Mouse (Mus musculus) forebrain, embryonic 16.5 days (tissue): ENCODE measurements around the gene Fbxo6. TPM values are rescaled to one million over a fixed set of nuclear protein-coding genes. Genes with fewer than 3 reads are reported as not detected.

Experiments used
- ATAC-seq: fragments of 200-750 bp; cut with Nextera tagmentation; 2 replicates; pipeline ENCODE4 v1.8.0; 2017; ENCODE audit warnings: mild to moderate bottlenecking, moderate library complexity
- H3K27ac ChIP-seq: fragments of 300-500 bp; sonication (generic); 2 replicates; pipeline ENCODE4 v1.5.1; 2014; ENCODE audit warnings: low read length, control low read depth
- H3K27me3 ChIP-seq: fragments of 300-500 bp; sonication (generic); replicated peaks from 2 replicates; pipeline ENCODE4 v1.6.1; 2014; ENCODE audit warnings: low read length; ENCODE audit not compliant: control insufficient read depth, insufficient read depth
- H3K36me3 ChIP-seq: fragments of 300-500 bp; sonication (generic); 2 replicates; pipeline ENCODE4 v1.6.1; 2014; ENCODE audit not compliant: control insufficient read depth, insufficient read depth
- H3K4me1 ChIP-seq: fragments of 300-500 bp; sonication (generic); replicated peaks from 2 replicates; pipeline ENCODE4 v1.6.1; 2014; ENCODE audit warnings: low read length; ENCODE audit not compliant: control insufficient read depth, insufficient read depth
- H3K4me2 ChIP-seq: fragments of 300-500 bp; sonication (generic); 2 replicates; pipeline ENCODE4 v1.6.1; 2014; ENCODE audit warnings: mild to moderate bottlenecking, low read length, control low read depth
- H3K4me3 ChIP-seq: fragments of 300-500 bp; sonication (generic); replicated peaks from 2 replicates; pipeline ENCODE4 v1.5.1; 2014; ENCODE audit warnings: mild to moderate bottlenecking, low read length, control low read depth
- H3K9ac ChIP-seq: fragments of 300-500 bp; sonication (generic); replicated peaks from 2 replicates; pipeline ENCODE4 v1.6.1; 2014; ENCODE audit warnings: low read depth, low read length, control low read depth
- H3K9me3 ChIP-seq: fragments of 300-500 bp; sonication (generic); 2 replicates; pipeline ENCODE4 v1.6.1; 2016; ENCODE audit warnings: low read length; ENCODE audit not compliant: control insufficient read depth
- WGBS: fragments of 180-500 bp; shearing (Covaris S2); extraction: QIAGEN DNeasy Blood & Tissue Kit; methylation state at CpG from one replicate; pipeline ENCODE4 v1.1.7; 2014; 5-methylcytosine and 5-hydroxymethylcytosine counted together
- polyA plus RNA-seq: library from polyadenylated mRNA; unstranded; fragments of >200 nt; fragmentation: Nextera tagmentation; extraction: Ambion mirVana; gene quantifications from 2 replicates; pipeline ENCODE4 v1.2.1, GENCODE M21; 2015

The Fbxo6 gene
- polyA plus RNA-seq, 1 experiment from 2014 or later: 17.7 TPM

DNA sequence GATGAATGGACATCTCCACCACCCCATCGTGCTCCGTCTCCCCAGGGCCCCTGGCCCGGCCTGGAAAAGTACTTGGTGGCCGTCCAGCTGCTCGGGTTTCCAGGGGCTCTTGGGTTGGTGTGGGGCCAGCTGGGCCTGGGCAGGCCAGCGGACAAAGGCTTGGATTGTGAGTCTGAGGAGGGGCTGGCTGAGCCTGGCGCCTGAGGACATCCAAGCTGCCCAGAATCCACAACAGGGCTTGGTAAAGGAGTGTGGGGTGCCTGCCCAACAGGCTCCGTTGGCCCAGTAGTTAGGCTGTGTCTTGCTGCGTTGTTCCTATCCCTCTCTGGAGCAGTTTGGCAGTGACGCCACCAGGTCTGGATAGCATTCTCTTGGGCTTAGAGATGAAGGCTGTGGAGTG lies 14.5 kb upstream of the Fbxo6 start:
- peaks cover 41% of the 10 kb centered on the region for H3K27me3 ChIP-seq
- peak overlapping the region; percentile 29 for H3K4me2 ChIP-seq
- peak; percentile 81 for ATAC-seq
- H3K36me3 ChIP-seq: no peaks in the 10 kb centered on the region
- 0 out of 2 replicates have a peak overlapping the region, but pooled peaks have one; percentile 29 for H3K27ac ChIP-seq
- peak overlapping the region; percentile 1; the same call in 1 of the 2 replicates for H3K4me3 ChIP-seq
- WGBS: 3% methylated on average over 10 of the region's 10 CpGs
- peaks cover 26% of the 10 kb centered on the region for H3K4me1 ChIP-seq
- H3K9me3 ChIP-seq: no peaks in the 10 kb centered on the region
- H3K9ac ChIP-seq: peak overlapping the region; percentile 7; the same call in 1 of the 2 replicates

DNA sequence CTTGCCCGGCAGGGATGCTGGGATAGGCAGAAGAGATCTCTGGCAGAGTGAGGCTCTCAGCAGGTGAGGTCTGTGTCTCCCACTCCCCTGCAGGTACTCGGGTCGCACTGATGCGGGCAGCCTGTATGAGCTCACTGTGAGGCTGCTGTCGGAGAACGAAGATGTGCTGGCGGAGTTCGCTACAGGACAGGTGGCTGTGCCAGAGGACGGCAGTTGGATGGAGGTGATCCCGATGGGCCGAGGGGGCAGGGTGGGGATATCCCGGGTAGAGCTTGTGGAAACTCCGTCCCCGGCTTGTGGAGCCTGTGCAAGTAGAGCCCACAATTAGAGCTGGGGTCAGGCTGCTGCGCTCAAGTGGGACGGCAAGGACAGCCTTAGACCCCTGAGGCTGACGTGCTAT lies 13.6 kb upstream of the Fbxo6 start:
- peaks cover 47% of the 10 kb centered on the region for H3K27me3 ChIP-seq
- H3K9ac ChIP-seq: no peak overlapping the region
- no peak overlapping the region for H3K27ac ChIP-seq
- no peak overlapping the region for H3K4me2 ChIP-seq
- no peak overlapping the region for H3K4me3 ChIP-seq
- WGBS: 5% methylated on average over 17 of the region's 17 CpGs
- H3K9me3 ChIP-seq: no peaks in the 10 kb centered on the region
- H3K4me1 ChIP-seq: peaks cover 29% of the 10 kb centered on the region
- H3K36me3 ChIP-seq: no peaks in the 10 kb centered on the region
- ATAC-seq: no peak

DNA sequence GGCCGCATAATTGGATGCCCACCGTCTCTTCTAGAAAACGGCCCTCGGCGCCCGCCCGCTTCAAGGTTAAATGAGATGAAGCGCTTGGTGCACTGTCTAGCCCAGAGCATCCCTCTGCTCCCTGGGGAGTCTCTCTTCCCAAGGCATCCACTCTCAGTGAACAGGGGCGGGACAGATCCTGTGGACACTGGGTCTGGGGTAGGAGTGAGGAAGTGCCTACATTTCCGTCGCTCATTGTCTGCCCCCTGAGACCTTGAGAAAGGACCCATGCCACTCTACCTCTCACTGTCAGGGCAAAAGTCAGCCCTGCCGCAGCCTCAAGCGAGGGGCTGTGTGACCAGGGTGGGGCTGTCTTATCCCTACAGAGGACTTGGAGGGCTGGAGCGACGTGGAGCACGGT lies 12.5 kb upstream of the Fbxo6 start:
- no peak for ATAC-seq
- Histone ChIP-seq H3K9ac (no peak overlapping the region), H3K9me3 (no peaks in the 10 kb centered on the region), H3K4me2 (peak overlapping the region; percentile 60), H3K4me3 (peak overlapping the region; percentile 33), H3K4me1 (peaks cover 31% of the 10 kb centered on the region), H3K27me3 (peaks cover 40% of the 10 kb centered on the region), H3K36me3 (no peaks in the 10 kb centered on the region), H3K27ac (no peak overlapping the region)
- 3% methylated on average over 16 of the region's 16 CpGs for WGBS

DNA sequence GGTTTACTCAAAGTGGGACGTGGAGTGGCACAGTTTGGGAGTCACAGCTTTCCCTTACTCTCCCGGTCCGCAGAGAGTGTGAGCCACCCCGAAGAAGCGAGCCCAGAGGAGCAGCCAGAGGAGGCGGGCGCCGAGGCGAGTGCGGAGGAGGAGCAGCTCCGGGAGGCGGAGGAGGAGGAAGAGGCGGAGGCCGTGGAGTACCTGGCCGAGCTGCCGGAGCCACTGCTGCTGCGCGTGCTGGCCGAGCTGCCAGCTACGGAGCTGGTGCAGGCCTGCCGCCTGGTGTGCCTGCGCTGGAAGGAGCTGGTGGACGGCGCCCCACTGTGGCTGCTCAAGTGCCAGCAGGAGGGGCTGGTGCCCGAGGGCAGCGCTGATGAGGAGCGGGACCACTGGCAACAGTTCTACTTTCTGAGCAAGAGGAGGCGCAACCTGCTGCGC lies 12.1 kb upstream of the Fbxo6 start:
- Histone ChIP-seq H3K4me1 (peaks cover 31% of the 10 kb centered on the region), H3K4me3 (peak overlapping the region; percentile 33), H3K27ac (no peak overlapping the region), H3K36me3 (no peaks in the 10 kb centered on the region), H3K4me2 (peak overlapping the region; percentile 60), H3K9ac (peak overlapping the region; percentile 46), H3K9me3 (no peaks in the 10 kb centered on the region), H3K27me3 (peaks cover 39% of the 10 kb centered on the region)
- no peak for ATAC-seq
- under 1% methylated on average over 29 of the region's 29 CpGs for WGBS

DNA sequence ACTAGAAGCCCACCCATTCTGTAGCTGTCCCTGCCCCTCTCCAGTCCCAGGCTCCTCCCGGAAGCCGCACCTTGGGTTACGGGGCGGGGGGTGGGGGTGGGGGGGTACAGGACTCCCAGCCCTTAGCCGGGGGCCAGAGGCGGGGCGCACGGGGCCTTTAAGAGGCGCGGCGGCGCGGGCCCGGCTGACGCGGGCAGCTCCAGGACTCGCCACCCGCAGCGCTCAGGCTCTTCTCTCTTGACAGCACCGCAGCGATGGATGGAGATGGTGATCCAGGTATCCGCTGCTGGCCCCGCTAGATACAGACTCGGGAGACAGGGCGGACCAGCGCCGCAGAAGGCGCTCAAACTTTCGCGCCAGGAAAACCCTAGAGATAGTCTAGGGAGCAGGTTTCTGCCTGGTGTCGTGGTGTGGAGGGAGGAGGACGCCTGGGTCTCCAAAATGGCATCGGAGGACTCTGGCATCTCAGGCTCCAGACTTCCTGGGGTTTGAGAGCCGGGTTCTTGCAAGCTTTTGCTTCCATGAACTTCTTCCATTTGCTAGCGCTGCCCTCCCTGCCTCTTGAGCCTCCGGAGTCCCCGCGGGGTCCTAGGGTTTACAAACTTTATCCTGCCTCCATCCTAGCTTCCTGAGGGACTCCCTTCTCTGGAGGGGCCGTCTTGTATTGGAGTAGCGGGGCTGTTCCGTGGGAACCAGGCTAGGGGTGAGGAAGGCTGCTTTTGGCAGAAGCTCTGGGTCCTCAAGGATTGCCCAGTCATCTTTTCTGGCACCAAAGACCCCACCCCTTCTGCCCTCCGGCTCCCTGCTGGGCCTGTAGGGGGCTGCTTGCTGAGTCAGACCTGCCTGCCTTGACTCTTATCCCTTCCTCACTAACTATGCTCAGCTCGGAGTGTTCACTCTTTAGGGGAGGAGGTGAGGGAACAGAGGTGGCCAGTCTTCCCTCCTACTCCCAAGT lies 8.8 kb upstream of the Fbxo6 start, which contains the start of the genes Fbxo44 and Fbxo2:
TSS of gene Fbxo44 (minus strand) at position 47 of the 955 bp plus-strand sequence.
TSS of gene Fbxo2 (plus strand) at position 186 of the 955 bp plus-strand sequence.
- peaks cover 4% of the 10 kb centered on the region for H3K36me3 ChIP-seq
- ATAC-seq: peak; percentile 70
- under 1% methylated on average over 43 of the region's 43 CpGs for WGBS
- H3K27ac ChIP-seq: peak within 1 kb of the TSS; percentile 70
- H3K27me3 ChIP-seq: peaks cover 31% of the 10 kb centered on the region
- peak within 1 kb of the TSS; percentile 77 for H3K9ac ChIP-seq
- peaks cover 26% of the 10 kb centered on the region for H3K4me1 ChIP-seq
- peak within 1 kb of the TSS; percentile 73 for H3K4me3 ChIP-seq
- H3K9me3 ChIP-seq: no peaks in the 10 kb centered on the region
- H3K4me2 ChIP-seq: peak within 1 kb of the TSS; percentile 62

DNA sequence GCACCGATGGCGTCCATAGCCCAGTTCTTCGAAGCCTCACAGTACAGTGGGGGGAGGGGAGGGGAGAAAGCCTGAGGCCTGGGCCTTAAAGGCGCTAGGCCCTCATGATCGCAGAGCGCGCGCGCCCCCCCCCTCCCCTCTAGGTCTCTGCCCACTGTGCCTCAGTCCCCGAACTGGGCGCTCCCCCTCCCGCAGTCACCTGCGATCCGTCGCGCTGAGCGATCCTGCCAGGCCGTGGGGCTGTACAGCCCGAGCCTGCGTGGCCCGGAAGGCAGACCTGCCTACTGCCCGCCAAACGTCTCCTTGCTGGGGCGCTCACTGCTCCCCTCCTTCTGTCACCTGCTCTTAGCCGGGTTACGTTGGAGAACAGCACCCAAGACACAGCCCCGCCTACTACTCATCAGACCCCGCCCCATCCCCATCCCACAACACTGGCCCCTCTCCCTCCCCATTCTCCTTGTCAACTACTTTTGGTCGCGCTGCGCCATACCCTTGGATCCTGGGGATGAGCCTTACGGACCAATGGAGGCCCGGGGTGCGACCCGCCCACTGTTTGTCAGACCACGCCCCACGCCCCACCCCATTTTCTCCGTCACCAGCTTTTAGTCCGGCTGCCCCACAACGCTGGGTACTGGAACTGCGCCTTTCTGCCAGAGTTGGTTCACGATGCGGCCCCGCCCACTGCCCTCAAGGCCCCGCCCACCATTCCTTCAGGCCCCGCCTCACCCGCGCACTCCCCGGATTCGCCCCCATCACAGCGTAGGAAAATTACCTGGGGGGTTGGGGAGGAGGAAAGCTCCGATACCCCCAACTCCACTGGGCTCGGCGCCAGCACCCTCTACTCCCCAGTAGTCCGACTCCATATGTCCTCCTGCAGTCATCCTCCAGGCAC lies 7.8 kb upstream of the Fbxo6 start:
- peak; percentile 86 for ATAC-seq
- no peaks in the 10 kb centered on the region for H3K9me3 ChIP-seq
- under 1% methylated on average over 47 of the region's 55 CpGs for WGBS
- peak overlapping the region; percentile 62 for H3K4me2 ChIP-seq
- peaks cover 8% of the 10 kb centered on the region for H3K36me3 ChIP-seq
- peaks cover 23% of the 10 kb centered on the region for H3K4me1 ChIP-seq
- peak overlapping the region; percentile 77 for H3K9ac ChIP-seq
- peak overlapping the region; percentile 73 for H3K4me3 ChIP-seq
- H3K27ac ChIP-seq: peak overlapping the region; percentile 70
- peaks cover 23% of the 10 kb centered on the region for H3K27me3 ChIP-seq

DNA sequence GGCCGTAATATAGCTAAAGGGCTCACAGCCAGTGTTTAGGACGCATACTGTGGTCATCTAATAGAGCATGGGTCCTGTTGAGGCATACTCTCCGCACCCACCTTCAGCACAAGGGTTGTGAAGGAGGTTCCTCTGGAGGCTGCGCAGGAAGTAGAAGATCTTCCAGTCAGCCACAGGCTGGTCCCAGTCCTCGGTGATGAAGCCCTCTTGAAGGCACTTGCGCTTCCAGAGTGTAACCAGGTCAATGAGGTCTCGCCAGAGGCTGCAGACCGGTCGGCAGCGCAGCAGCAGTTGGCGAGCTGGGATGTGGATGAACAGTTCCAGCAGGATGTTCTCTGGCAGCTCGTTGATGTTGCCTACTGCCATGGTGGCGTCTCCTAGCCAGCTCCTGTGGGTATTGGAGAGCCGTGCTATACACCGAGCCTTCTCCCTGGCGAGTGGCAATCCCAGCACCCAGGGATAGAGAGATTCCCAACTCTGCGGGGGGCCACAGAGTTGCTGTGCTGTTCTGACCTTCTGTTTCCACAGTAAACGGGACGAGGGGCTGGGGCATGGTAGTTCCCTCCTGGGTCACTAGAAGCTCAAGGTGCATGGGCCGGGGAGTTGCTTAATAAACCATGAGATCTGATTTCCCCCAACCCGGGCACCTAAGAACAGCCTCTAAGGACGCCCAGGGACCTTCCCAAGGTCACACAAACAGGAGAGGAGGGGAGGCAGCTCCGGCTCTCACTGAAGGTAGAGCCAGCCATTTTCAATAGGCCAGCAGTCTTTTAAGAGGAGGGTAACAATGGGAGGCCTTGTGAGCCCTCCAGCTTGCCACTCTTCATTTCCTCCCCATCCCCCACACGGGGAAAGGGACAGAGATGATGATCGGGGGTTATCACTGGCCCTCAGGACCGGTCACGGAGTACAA lies 6.8 kb upstream of the Fbxo6 start:
- Histone ChIP-seq H3K27me3 (peaks cover 15% of the 10 kb centered on the region), H3K4me1 (peaks cover 14% of the 10 kb centered on the region), H3K4me2 (peak overlapping the region; percentile 62), H3K36me3 (peaks cover 8% of the 10 kb centered on the region), H3K9ac (peak overlapping the region; percentile 77), H3K27ac (peak overlapping the region; percentile 70), H3K9me3 (no peaks in the 10 kb centered on the region), H3K4me3 (peak overlapping the region; percentile 73)
- ATAC-seq: peak; percentile 8
- WGBS: 21% methylated on average over 27 of the region's 27 CpGs

DNA sequence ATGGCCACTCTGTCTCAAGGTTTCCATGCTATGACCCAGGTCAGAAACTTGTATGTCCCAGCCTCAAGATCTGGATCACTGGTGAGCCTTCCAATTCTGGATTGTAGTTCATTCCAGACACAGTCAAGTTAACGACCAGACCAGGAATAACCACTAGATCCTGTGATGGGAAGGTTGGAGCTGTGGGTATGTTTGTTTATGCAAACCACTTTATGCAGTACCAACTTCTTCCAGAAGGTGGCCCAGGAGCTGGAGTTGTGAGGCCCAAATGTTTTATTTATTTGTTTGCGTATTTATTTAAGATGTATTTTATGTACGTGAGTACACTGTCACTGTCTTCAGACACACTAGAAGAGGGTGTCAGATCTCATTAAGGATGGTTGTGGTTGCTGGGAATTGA lies 3.0 kb upstream of the Fbxo6 start:
- Histone ChIP-seq H3K4me2 (no peak overlapping the region), H3K36me3 (peaks cover 8% of the 10 kb centered on the region), H3K4me1 (peaks cover 16% of the 10 kb centered on the region), H3K27ac (no peak overlapping the region), H3K4me3 (no peak overlapping the region), H3K9ac (no peak overlapping the region), H3K27me3 (no peaks in the 10 kb centered on the region), H3K9me3 (no peaks in the 10 kb centered on the region)
- no peak for ATAC-seq
- WGBS: 44% methylated on average over 3 of the region's 3 CpGs
